Mouse (Mus musculus): ENCODE results near the gene Psme1. TPM values are rescaled to one million over a fixed set of nuclear protein-coding genes. Genes with fewer than 3 reads are reported as not detected.

The Psme1 gene
- total and polyA plus RNA-seq, 3 experiments, result 85.9 to 205 TPM; not detected in 1

- Histone ChIP-seq H3K9me3 (replicated peaks; ENCODE audit: insufficient read depth, low read length) (no peaks in the 10 kb centered on the region), H3K27ac (ENCODE audit: control insufficient read depth, low read depth, low read length) (no peak overlapping the region), H3K36me3 (ENCODE audit: control insufficient read depth in 1 of 2, insufficient read depth in 2 of 2, low read length in 2 of 2) (peaks cover 0 to 27% of the 10 kb centered on the region in 2 experiments; a peak in 2 of 4 replicates), H3K27me3 (ENCODE audit: control insufficient read depth in 1 of 2, insufficient read depth in 2 of 2, low read length in 2 of 2) (no peaks in the 10 kb centered on the region), H3K4me1 (ENCODE audit: control insufficient read depth in 1 of 2, insufficient read depth in 2 of 2, low read length in 2 of 2) (peaks cover 11 to 51% of the 10 kb centered on the region in 2 experiments), H3K4me3 (ENCODE audit: control insufficient read depth in 1 of 2, insufficient read depth in 1 of 2, low read depth in 2 of 2, low read length in 2 of 2) (no peak overlapping the region), H3K9ac (ENCODE audit: control insufficient read depth, low read depth, low read length, poor library complexity, severe bottlenecking) (no peak overlapping the region), H3K79me2 (ENCODE audit: control insufficient read depth, insufficient read depth, low read length, poor library complexity) (no peaks in the 10 kb centered on the region)
- DNase-seq (ENCODE audit: low read depth, low spot score), result no peak
- TF ChIP-seq USF1 (IDR thresholded peaks at IDR 0.05; ENCODE audit: low read depth, low read length) (no peak), ELF1 (IDR thresholded peaks at IDR 0.05; ENCODE audit: low read depth, low read length) (no peak), RCOR1 (IDR thresholded peaks at IDR 0.05; ENCODE audit: low read depth, low read length) (no peak), HCFC1 (IDR thresholded peaks at IDR 0.05; ENCODE audit: low read depth, low read length) (no peak), TAL1 (IDR thresholded peaks at IDR 0.05; ENCODE audit: low read length) (no peak), CHD2 (IDR thresholded peaks at IDR 0.05; ENCODE audit: low read length) (no peak), USF2 (IDR thresholded peaks at IDR 0.05; ENCODE audit: borderline replicate concordance in 1 of 2, insufficient read depth in 1 of 2, low read depth in 1 of 2, low read length in 2 of 2) (no peak), UBTF (IDR thresholded peaks at IDR 0.05; ENCODE audit: borderline replicate concordance, insufficient read depth, low read depth, low read length) (no peak), NELFE (IDR thresholded peaks at IDR 0.05; ENCODE audit: low read depth, low read length) (no peak; the same call in 1 of the 2 replicates), ETS1 (IDR thresholded peaks at IDR 0.05; ENCODE audit: low read depth, low read length) (no peak), RAD21 (IDR thresholded peaks at IDR 0.05; ENCODE audit: low read depth, low read length) (no peak), KAT2A (conservative IDR thresholded peaks at IDR 0.05; ENCODE audit: low read depth, low read length) (no peak), E2F4 (IDR thresholded peaks at IDR 0.05; ENCODE audit: borderline replicate concordance, low read depth, low read length) (no peak), SIN3A (IDR thresholded peaks at IDR 0.05; ENCODE audit: low read length) (no peak), MAZ (IDR thresholded peaks at IDR 0.05; ENCODE audit: low read depth, low read length) (no peak), SMC3 (IDR thresholded peaks at IDR 0.05; ENCODE audit: low read depth, low read length) (no peak), ZMIZ1 (IDR thresholded peaks at IDR 0.05; ENCODE audit: low read depth, low read length) (no peak), NRF1 (IDR thresholded peaks at IDR 0.05; ENCODE audit: insufficient read depth, low read depth, low read length, poor library complexity, severe bottlenecking) (no peak)
Measured at GRCm38 (mm10) chr14:55615876-55616275, 38.0 kb downstream of the Psme1 start.

GRCm38 (mm10) chr14:55616844-55617243 lies 38.9 kb downstream of the Psme1 start:
- peaks cover 0 to 27% of the 10 kb centered on the region in 2 experiments; a peak in 2 of 4 replicates for H3K36me3 ChIP-seq (ENCODE audit: control insufficient read depth in 1 of 2, insufficient read depth in 2 of 2, low read length in 2 of 2)
- peaks cover 11 to 51% of the 10 kb centered on the region in 2 experiments for H3K4me1 ChIP-seq (ENCODE audit: control insufficient read depth in 1 of 2, insufficient read depth in 2 of 2, low read length in 2 of 2)
- TF ChIP-seq USF1 (IDR thresholded peaks at IDR 0.05; ENCODE audit: low read depth, low read length) (no peak), ZNF384 (IDR thresholded peaks at IDR 0.05; ENCODE audit: low read depth, low read length) (peak; percentile 96)
- H3K9ac ChIP-seq (ENCODE audit: control insufficient read depth, low read depth, low read length, poor library complexity, severe bottlenecking), result no peak overlapping the region
- DNase-seq (ENCODE audit: low read depth, low spot score), result no peak
- no peaks in the 10 kb centered on the region for H3K79me2 ChIP-seq (ENCODE audit: control insufficient read depth, insufficient read depth, low read length, poor library complexity)
- H3K9me3 ChIP-seq (replicated peaks; ENCODE audit: insufficient read depth, low read length), result no peaks in the 10 kb centered on the region
- no peak overlapping the region for H3K4me3 ChIP-seq (ENCODE audit: control insufficient read depth in 1 of 2, insufficient read depth in 1 of 2, low read depth in 2 of 2, low read length in 2 of 2)
- no peak overlapping the region for H3K27ac ChIP-seq (ENCODE audit: control insufficient read depth, low read depth, low read length)
- H3K27me3 ChIP-seq (ENCODE audit: control insufficient read depth in 1 of 2, insufficient read depth in 2 of 2, low read length in 2 of 2), result no peaks in the 10 kb centered on the region
